Mouse (Mus musculus): ENCODE results near the gene Stk11. TPM values are rescaled to one million over a fixed set of nuclear protein-coding genes. Genes with fewer than 3 reads are reported as not detected.

The Stk11 gene
- polyA plus RNA-seq (2014; fragmentation: Illumina TruSeq; extraction: RNeasy Lipid Tissue Mini Kit (QIAGEN cat#74804)): 4.8 TPM

GRCm38 (mm10) chr10:80115290-80115943 is at the start of gene Stk11:
Stk11 (plus strand) TSS chr10:80115803.

GRCm38 (mm10) chr10:80105460-80105859 is 10.1 kb upstream of the Stk11 start, which contains the start of gene Sbno2:
Sbno2 (minus strand) TSS chr10:80105571.

GRCm38 (mm10) chr10:80138553-80139438 is 23.2 kb downstream of the Stk11 start, which contains the start of gene Atp5d:
Atp5d (plus strand) TSS chr10:80138632.

GRCm38 (mm10) chr10:80140666-80141035 is 25.0 kb downstream of the Stk11 start, which contains the start of gene Cbarp:
Cbarp (minus strand) TSS chr10:80140835.

GRCm38 (mm10) chr10:80147719-80148601 is 32.4 kb downstream of the Stk11 start, which contains the start of gene Midn:
Midn (plus strand) TSS chr10:80148272.

GRCm38 (mm10) chr10:80165392-80166128 is 50.0 kb downstream of the Stk11 start, which contains the start of gene Cirbp:
Cirbp (plus strand) TSS chr10:80165985.

GRCm38 (mm10) chr10:80172527-80173292 is 57.1 kb downstream of the Stk11 start, which contains the start of gene 1600002K03Rik:
1600002K03Rik (plus strand) TSS chr10:80172944.

GRCm38 (mm10) chr10:80179068-80180051 is 63.8 kb downstream of the Stk11 start, which contains the start of gene Efna2:
Efna2 (plus strand) TSS chr10:80179482.

Other genes with a start within 250 kb of the Stk11 start
- gene Prtn3, start 241.3 kb upstream of the Stk11 start, polyA plus RNA-seq (2014; fragmentation: Illumina TruSeq; extraction: RNeasy Lipid Tissue Mini Kit (QIAGEN cat#74804)): not detected
- gene Plppr3, start 241.2 kb upstream of the Stk11 start, polyA plus RNA-seq (2014; fragmentation: Illumina TruSeq; extraction: RNeasy Lipid Tissue Mini Kit (QIAGEN cat#74804)): not detected
- not detected for gene Elane, start 229.6 kb upstream of the Stk11 start, polyA plus RNA-seq (2014; fragmentation: Illumina TruSeq; extraction: RNeasy Lipid Tissue Mini Kit (QIAGEN cat#74804))
- gene Cfd, start 224.9 kb upstream of the Stk11 start, polyA plus RNA-seq (2014; fragmentation: Illumina TruSeq; extraction: RNeasy Lipid Tissue Mini Kit (QIAGEN cat#74804)): 1.5 TPM
- 0.37 TPM for gene Med16, start 206.9 kb upstream of the Stk11 start, polyA plus RNA-seq (2014; fragmentation: Illumina TruSeq; extraction: RNeasy Lipid Tissue Mini Kit (QIAGEN cat#74804))
- not detected for gene Gm26602, start 204.9 kb upstream of the Stk11 start, polyA plus RNA-seq (2014; fragmentation: Illumina TruSeq; extraction: RNeasy Lipid Tissue Mini Kit (QIAGEN cat#74804))
- gene Kiss1r, start 198.8 kb upstream of the Stk11 start, polyA plus RNA-seq (2014; fragmentation: Illumina TruSeq; extraction: RNeasy Lipid Tissue Mini Kit (QIAGEN cat#74804)): not detected
- gene R3hdm4, start 194.6 kb upstream of the Stk11 start, polyA plus RNA-seq (2014; fragmentation: Illumina TruSeq; extraction: RNeasy Lipid Tissue Mini Kit (QIAGEN cat#74804)): 8.0 TPM
- 3.3 TPM for gene Arid3a, start 188.8 kb upstream of the Stk11 start, polyA plus RNA-seq (2014; fragmentation: Illumina TruSeq; extraction: RNeasy Lipid Tissue Mini Kit (QIAGEN cat#74804))
- 1.2 TPM for gene Wdr18, start 155.7 kb upstream of the Stk11 start, polyA plus RNA-seq (2014; fragmentation: Illumina TruSeq; extraction: RNeasy Lipid Tissue Mini Kit (QIAGEN cat#74804))
- gene Grin3b, start 145.1 kb upstream of the Stk11 start, polyA plus RNA-seq (2014; fragmentation: Illumina TruSeq; extraction: RNeasy Lipid Tissue Mini Kit (QIAGEN cat#74804)): not detected
- not detected for gene Tmem259, start 131.5 kb upstream of the Stk11 start, polyA plus RNA-seq (2014; fragmentation: Illumina TruSeq; extraction: RNeasy Lipid Tissue Mini Kit (QIAGEN cat#74804))
- gene Cnn2, start 127.2 kb upstream of the Stk11 start, polyA plus RNA-seq (2014; fragmentation: Illumina TruSeq; extraction: RNeasy Lipid Tissue Mini Kit (QIAGEN cat#74804)): 10.0 TPM
- 0.14 TPM for gene Abca7, start 119.3 kb upstream of the Stk11 start, polyA plus RNA-seq (2014; fragmentation: Illumina TruSeq; extraction: RNeasy Lipid Tissue Mini Kit (QIAGEN cat#74804))
- gene Arhgap45, start 99.2 kb upstream of the Stk11 start, polyA plus RNA-seq (2014; fragmentation: Illumina TruSeq; extraction: RNeasy Lipid Tissue Mini Kit (QIAGEN cat#74804)): not detected
- gene Polr2e, start 76.0 kb upstream of the Stk11 start, polyA plus RNA-seq (2014; fragmentation: Illumina TruSeq; extraction: RNeasy Lipid Tissue Mini Kit (QIAGEN cat#74804)): 0.51 TPM
- 21.6 TPM for gene Gpx4, start 68.6 kb upstream of the Stk11 start, polyA plus RNA-seq (2014; fragmentation: Illumina TruSeq; extraction: RNeasy Lipid Tissue Mini Kit (QIAGEN cat#74804))
- 0.29 TPM for gene Sbno2, start 10.2 kb upstream of the Stk11 start, polyA plus RNA-seq (2014; fragmentation: Illumina TruSeq; extraction: RNeasy Lipid Tissue Mini Kit (QIAGEN cat#74804))
- gene Atp5d, start 22.8 kb downstream of the Stk11 start, polyA plus RNA-seq (2014; fragmentation: Illumina TruSeq; extraction: RNeasy Lipid Tissue Mini Kit (QIAGEN cat#74804)): 0.34 TPM
- not detected for gene Cbarp, start 25.0 kb downstream of the Stk11 start, polyA plus RNA-seq (2014; fragmentation: Illumina TruSeq; extraction: RNeasy Lipid Tissue Mini Kit (QIAGEN cat#74804))
- gene Midn, start 32.5 kb downstream of the Stk11 start, polyA plus RNA-seq (2014; fragmentation: Illumina TruSeq; extraction: RNeasy Lipid Tissue Mini Kit (QIAGEN cat#74804)): 10.3 TPM
- gene Cirbp, start 50.2 kb downstream of the Stk11 start, polyA plus RNA-seq (2014; fragmentation: Illumina TruSeq; extraction: RNeasy Lipid Tissue Mini Kit (QIAGEN cat#74804)): 34.8 TPM
- gene 1600002K03Rik, start 57.1 kb downstream of the Stk11 start, polyA plus RNA-seq (2014; fragmentation: Illumina TruSeq; extraction: RNeasy Lipid Tissue Mini Kit (QIAGEN cat#74804)): 1.1 TPM
- gene Efna2, start 63.7 kb downstream of the Stk11 start, polyA plus RNA-seq (2014; fragmentation: Illumina TruSeq; extraction: RNeasy Lipid Tissue Mini Kit (QIAGEN cat#74804)): 5.3 TPM
- gene Mum1, start 110.6 kb downstream of the Stk11 start, polyA plus RNA-seq (2014; fragmentation: Illumina TruSeq; extraction: RNeasy Lipid Tissue Mini Kit (QIAGEN cat#74804)): 5.4 TPM
- gene Ndufs7, start 133.3 kb downstream of the Stk11 start, polyA plus RNA-seq (2014; fragmentation: Illumina TruSeq; extraction: RNeasy Lipid Tissue Mini Kit (QIAGEN cat#74804)): 1.1 TPM
- gene Gamt, start 145.2 kb downstream of the Stk11 start, polyA plus RNA-seq (2014; fragmentation: Illumina TruSeq; extraction: RNeasy Lipid Tissue Mini Kit (QIAGEN cat#74804)): not detected
- gene Dazap1, start 145.7 kb downstream of the Stk11 start, polyA plus RNA-seq (2014; fragmentation: Illumina TruSeq; extraction: RNeasy Lipid Tissue Mini Kit (QIAGEN cat#74804)): 25.0 TPM
- not detected for gene Rps15, start 176.7 kb downstream of the Stk11 start, polyA plus RNA-seq (2014; fragmentation: Illumina TruSeq; extraction: RNeasy Lipid Tissue Mini Kit (QIAGEN cat#74804))
- not detected for gene Apc2, start 180.2 kb downstream of the Stk11 start, polyA plus RNA-seq (2014; fragmentation: Illumina TruSeq; extraction: RNeasy Lipid Tissue Mini Kit (QIAGEN cat#74804))
- 1.1 TPM for gene 2310011J03Rik, start 204.7 kb downstream of the Stk11 start, polyA plus RNA-seq (2014; fragmentation: Illumina TruSeq; extraction: RNeasy Lipid Tissue Mini Kit (QIAGEN cat#74804))
- not detected for gene Pcsk4, start 213.7 kb downstream of the Stk11 start, polyA plus RNA-seq (2014; fragmentation: Illumina TruSeq; extraction: RNeasy Lipid Tissue Mini Kit (QIAGEN cat#74804))
- not detected for gene Reep6, start 214.2 kb downstream of the Stk11 start, polyA plus RNA-seq (2014; fragmentation: Illumina TruSeq; extraction: RNeasy Lipid Tissue Mini Kit (QIAGEN cat#74804))
- gene Adamtsl5, start 232.6 kb downstream of the Stk11 start, polyA plus RNA-seq (2014; fragmentation: Illumina TruSeq; extraction: RNeasy Lipid Tissue Mini Kit (QIAGEN cat#74804)): not detected
- not detected for gene Plk5, start 240.7 kb downstream of the Stk11 start, polyA plus RNA-seq (2014; fragmentation: Illumina TruSeq; extraction: RNeasy Lipid Tissue Mini Kit (QIAGEN cat#74804))

All from ovary, adult 10 weeks (tissue).